Mouse (Mus musculus) spleen, postnatal 4 days (tissue): ENCODE results near the gene Sh3bgrl2.

ENCODE experiments used
- DNase-seq, 2 experiments: peaks; one replicate each; pipeline ENCODE4 v3.0.0; 2022; ENCODE audit warnings: low spot score in 2 of 2

The Sh3bgrl2 gene

GRCm38 (mm10) chr9:83679626-83680025, 131.5 kb downstream of the Sh3bgrl2 start:
- no peak for DNase-seq

- DNase-seq: peak in 1 of 2 experiments; percentile 22
These were observed 133.8 kb downstream of the Sh3bgrl2 start for GRCm38 (mm10) chr9:83681661-83682655.

GRCm38 (mm10) chr9:83686511-83687100, 138.5 kb downstream of the Sh3bgrl2 start:
- no peak for DNase-seq

GRCm38 (mm10) chr9:83687904-83688303, 139.8 kb downstream of the Sh3bgrl2 start:
- DNase-seq: no peak
